Mouse (Mus musculus) limb, embryonic 15.5 days (tissue): ENCODE results near the gene Rpl26. TPM values are rescaled to one million over a fixed set of nuclear protein-coding genes. Genes with fewer than 3 reads are reported as not detected.

Source experiments
- ATAC-seq: fragments of 200-750 bp; cut with Nextera tagmentation; 2 replicates; pipeline ENCODE4 v1.8.0; 2017; ENCODE audit warnings: low read depth, moderate TSS enrichment; ENCODE audit not compliant: insufficient number of reproducible peaks, low FRiP score, low TSS enrichment
- H3K27ac ChIP-seq: fragments of 300-500 bp; sonication (generic); 2 replicates; pipeline ENCODE4 v1.5.1; 2015; ENCODE audit warnings: moderate library complexity, mild to moderate bottlenecking, inconsistent platforms
- H3K27me3 ChIP-seq: fragments of 300-500 bp; sonication (generic); 2 replicates; pipeline ENCODE4 v1.6.1; 2015; ENCODE audit warnings: inconsistent platforms
- H3K36me3 ChIP-seq: fragments of 300-500 bp; sonication (generic); 2 replicates; pipeline ENCODE4 v1.6.1; 2015; ENCODE audit warnings: inconsistent platforms
- H3K4me1 ChIP-seq: fragments of 300-500 bp; sonication (generic); 2 replicates; pipeline ENCODE4 v1.6.1; 2015; ENCODE audit warnings: inconsistent platforms
- H3K4me2 ChIP-seq: fragments of 300-500 bp; sonication (generic); 2 replicates; pipeline ENCODE4 v1.6.1; 2015; ENCODE audit warnings: mild to moderate bottlenecking, inconsistent platforms
- H3K4me3 ChIP-seq: fragments of 300-500 bp; sonication (generic); 2 replicates; pipeline ENCODE4 v1.5.1; 2015; ENCODE audit warnings: mild to moderate bottlenecking, inconsistent platforms
- H3K9ac ChIP-seq: fragments of 300-500 bp; sonication (generic); 2 replicates; pipeline ENCODE4 v1.6.1; 2015; ENCODE audit warnings: inconsistent platforms
- H3K9me3 ChIP-seq: fragments of 300-500 bp; sonication (generic); 2 replicates; pipeline ENCODE4 v1.6.1; 2016; ENCODE audit warnings: inconsistent platforms
- WGBS: fragments of 180-500 bp; shearing (Covaris S2); methylation state at CpG from one replicate; pipeline ENCODE4 v1.1.7; 2015; 5-methylcytosine and 5-hydroxymethylcytosine counted together
- polyA plus RNA-seq: library from polyadenylated mRNA; unstranded; fragments of >200 nt; fragmentation: Nextera tagmentation; extraction: Ambion mirVana; gene quantifications from 2 replicates; pipeline ENCODE4 v1.2.1, GENCODE M21; 2015

Rpl26 gene
- polyA plus RNA-seq, 1 experiment from 2014 or later: 986 TPM

DNA sequence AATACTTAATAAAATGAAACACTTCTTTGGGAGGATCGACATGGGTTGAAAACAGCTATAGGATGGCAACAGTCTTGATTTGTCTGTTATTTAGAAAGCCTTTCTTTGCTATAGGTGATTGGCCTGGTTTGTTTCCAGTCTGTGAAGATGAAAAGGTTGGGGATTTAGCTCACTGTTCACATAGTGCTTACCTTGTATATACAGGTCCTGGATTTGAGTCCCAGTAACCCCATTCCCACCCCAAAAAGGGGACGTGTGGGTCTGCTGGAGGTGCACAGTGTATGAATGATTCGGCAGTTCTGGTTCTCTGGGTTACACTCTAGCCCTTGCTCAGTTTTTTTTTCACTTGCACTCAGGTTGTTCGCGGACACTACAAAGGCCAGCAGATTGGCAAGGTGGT, 1.4 kb downstream of the Rpl26 start:
- peaks cover 20% of the 10 kb centered on the region for H3K4me1 ChIP-seq
- peak overlapping the region; percentile 80 for H3K4me3 ChIP-seq
- peaks cover 40% of the 10 kb centered on the region for H3K36me3 ChIP-seq
- peaks cover 5% of the 10 kb centered on the region; the same call in 1 of the 2 replicates for H3K27me3 ChIP-seq
- 83% methylated on average over 5 of the region's 5 CpGs for WGBS
- ATAC-seq: no peak
- H3K4me2 ChIP-seq: peak overlapping the region; percentile 49
- no peak overlapping the region for H3K27ac ChIP-seq
- peak overlapping the region; percentile 95; the same call in 1 of the 2 replicates for H3K9ac ChIP-seq
- H3K9me3 ChIP-seq: no peaks in the 10 kb centered on the region

DNA sequence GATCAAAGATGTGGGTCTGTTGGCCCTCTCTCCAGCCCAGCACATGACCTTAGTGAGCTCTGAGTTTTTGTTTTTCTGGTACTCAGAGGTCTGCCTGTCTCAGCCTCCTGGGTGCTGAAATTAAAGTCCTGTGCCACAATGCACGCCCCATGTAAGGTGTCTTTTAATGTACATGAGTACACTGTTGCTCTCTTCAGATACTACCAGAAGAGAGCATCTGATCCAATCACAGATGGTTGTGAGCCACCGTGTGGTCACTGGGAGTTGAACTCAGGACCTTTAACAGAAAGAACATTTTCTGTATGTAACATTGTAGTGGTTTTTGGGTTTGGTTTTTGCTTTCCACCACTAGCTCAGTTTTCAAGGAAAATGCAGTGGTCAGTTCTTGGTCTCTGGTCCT, 2.4 kb downstream of the Rpl26 start:
- Histone ChIP-seq H3K4me2 (no peak overlapping the region), H3K27me3 (peaks cover 5% of the 10 kb centered on the region; the same call in 1 of the 2 replicates), H3K36me3 (peaks cover 40% of the 10 kb centered on the region), H3K4me3 (no peak overlapping the region), H3K27ac (no peak overlapping the region), H3K9ac (no peak overlapping the region), H3K4me1 (peaks cover 22% of the 10 kb centered on the region), H3K9me3 (no peaks in the 10 kb centered on the region)
- no peak for ATAC-seq
- 86% methylated on average over 2 of the region's 2 CpGs for WGBS

DNA sequence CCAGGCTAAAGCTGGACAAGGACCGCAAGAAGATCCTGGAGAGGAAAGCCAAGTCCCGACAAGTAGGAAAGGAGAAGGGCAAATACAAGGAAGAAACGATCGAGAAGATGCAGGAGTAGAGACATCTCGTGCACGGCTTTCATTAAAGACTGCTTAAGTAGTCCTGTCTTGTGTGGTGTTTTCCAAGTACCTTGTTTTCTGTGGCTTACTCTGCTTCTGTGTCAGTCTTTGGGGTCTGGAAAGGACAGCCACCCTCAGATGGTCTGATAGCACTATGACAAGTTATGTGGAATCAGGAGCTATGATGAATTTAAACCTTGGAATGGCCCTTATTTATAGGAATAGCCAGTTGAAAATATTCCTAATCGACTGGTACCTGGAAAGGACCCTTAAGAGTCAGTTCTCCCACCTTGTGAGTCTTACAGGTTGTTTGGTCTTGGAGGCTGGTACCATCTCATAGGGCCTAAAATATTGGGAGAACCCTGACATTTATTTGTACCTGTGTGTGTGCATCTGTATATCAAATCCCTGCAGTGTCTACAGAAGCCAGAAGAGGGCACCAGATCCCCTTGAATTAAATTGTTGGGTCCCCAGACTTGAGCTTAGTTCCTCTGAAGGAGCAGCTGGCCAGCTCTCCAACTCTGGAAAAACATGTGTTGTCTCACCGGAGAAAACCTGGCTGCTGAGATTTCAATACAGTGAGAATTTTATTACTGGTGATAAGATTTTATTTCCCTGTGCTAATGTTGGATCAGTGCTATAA, 3.2 kb downstream of the Rpl26 start:
- 79% methylated on average over 8 of the region's 8 CpGs for WGBS
- H3K27ac ChIP-seq: no peak overlapping the region
- H3K27me3 ChIP-seq: peaks cover 3% of the 10 kb centered on the region; the same call in 1 of the 2 replicates
- H3K4me3 ChIP-seq: no peak overlapping the region
- no peak overlapping the region for H3K9ac ChIP-seq
- no peaks in the 10 kb centered on the region for H3K9me3 ChIP-seq
- H3K4me1 ChIP-seq: peaks cover 24% of the 10 kb centered on the region
- no peak overlapping the region for H3K4me2 ChIP-seq
- no peak for ATAC-seq
- H3K36me3 ChIP-seq: peaks cover 40% of the 10 kb centered on the region

GRCm38 (mm10) chr11:68905138-68905531, 3.8 kb downstream of the Rpl26 start:
- H3K27ac ChIP-seq: peak overlapping the region; percentile 52; the same call in 1 of the 2 replicates
- H3K36me3 ChIP-seq: peaks cover 40% of the 10 kb centered on the region
- ATAC-seq: no peak
- peaks cover under 1% of the 10 kb centered on the region; the same call in 1 of the 2 replicates for H3K27me3 ChIP-seq
- no peak overlapping the region for H3K4me2 ChIP-seq
- H3K4me1 ChIP-seq: peaks cover 24% of the 10 kb centered on the region
- no peak overlapping the region for H3K9ac ChIP-seq
- H3K9me3 ChIP-seq: no peaks in the 10 kb centered on the region
- H3K4me3 ChIP-seq: no peak overlapping the region
- 70% methylated on average over 3 of the region's 3 CpGs for WGBS

DNA sequence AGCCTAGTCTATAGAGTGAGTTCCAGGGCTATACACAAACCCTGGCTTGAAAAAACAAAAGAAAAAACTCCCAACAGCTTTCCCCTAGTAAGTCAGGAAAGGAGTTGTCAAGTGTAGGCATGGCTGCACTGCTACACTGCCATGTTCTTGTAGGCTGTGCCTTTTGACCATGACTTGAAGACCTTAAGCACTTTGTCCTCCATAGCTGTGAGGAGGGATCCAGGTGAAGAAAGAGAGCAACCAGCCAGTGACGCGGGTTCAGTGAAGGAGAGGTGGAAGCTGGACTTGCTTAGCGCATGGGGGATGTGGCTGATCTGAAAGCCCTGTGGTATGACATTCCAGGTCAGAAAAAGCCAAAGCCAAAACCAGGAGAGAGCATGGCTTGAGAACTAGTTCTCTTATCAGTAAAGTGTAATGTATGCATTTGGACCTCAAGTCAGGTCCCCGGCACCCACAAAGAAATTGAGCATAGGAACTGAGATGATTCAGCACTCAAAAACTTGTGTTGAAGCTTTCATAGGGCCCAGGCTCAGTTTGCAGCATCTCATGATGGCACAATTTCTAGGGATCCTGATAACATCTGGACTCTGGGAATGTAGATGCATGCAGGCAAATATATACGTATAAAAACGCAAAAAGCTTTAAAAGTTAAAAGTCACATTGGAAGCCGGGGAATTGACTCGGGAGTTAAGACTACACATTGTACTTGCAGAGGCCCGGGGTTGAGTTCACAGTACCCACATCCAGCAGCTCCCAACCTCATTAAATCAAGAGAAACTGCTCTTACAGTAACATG, 4.5 kb downstream of the Rpl26 start:
- no peak overlapping the region for H3K9ac ChIP-seq
- peaks cover 22% of the 10 kb centered on the region for H3K4me1 ChIP-seq
- peaks cover 40% of the 10 kb centered on the region for H3K36me3 ChIP-seq
- H3K27me3 ChIP-seq: no peaks in the 10 kb centered on the region
- peak overlapping the region; percentile 77 for H3K27ac ChIP-seq
- ATAC-seq: no peak
- H3K4me3 ChIP-seq: no peak overlapping the region
- WGBS: 84% methylated on average over 9 of the region's 9 CpGs
- no peak overlapping the region for H3K4me2 ChIP-seq
- no peaks in the 10 kb centered on the region for H3K9me3 ChIP-seq

DNA sequence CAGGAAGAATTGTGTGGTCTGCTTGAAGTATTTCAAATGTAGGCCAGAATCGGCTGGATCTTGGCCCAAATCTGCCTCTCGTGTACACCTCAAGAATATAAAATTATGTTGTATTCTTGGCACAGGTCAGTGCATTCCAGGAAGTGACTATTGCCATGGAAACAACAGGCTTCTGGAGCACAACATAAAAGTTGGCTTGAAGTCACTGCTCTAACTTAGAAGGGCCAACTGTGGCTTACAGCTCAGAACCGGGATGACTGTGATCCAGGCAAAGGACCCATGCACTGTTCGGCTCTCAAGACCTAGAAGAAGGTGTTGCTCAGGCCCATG, 5.0 kb downstream of the Rpl26 start:
- 0 out of 2 replicates have a peak, but pooled peaks have one; percentile 27 for ATAC-seq
- H3K27ac ChIP-seq: peak overlapping the region; percentile 77
- no peaks in the 10 kb centered on the region for H3K27me3 ChIP-seq
- H3K4me2 ChIP-seq: no peak overlapping the region
- peaks cover 21% of the 10 kb centered on the region; the same call in 1 of the 2 replicates for H3K4me1 ChIP-seq
- no peaks in the 10 kb centered on the region for H3K9me3 ChIP-seq
- peaks cover 40% of the 10 kb centered on the region for H3K36me3 ChIP-seq
- WGBS: 42% methylated on average over 4 of the region's 4 CpGs
- H3K4me3 ChIP-seq: no peak overlapping the region
- no peak overlapping the region for H3K9ac ChIP-seq

DNA sequence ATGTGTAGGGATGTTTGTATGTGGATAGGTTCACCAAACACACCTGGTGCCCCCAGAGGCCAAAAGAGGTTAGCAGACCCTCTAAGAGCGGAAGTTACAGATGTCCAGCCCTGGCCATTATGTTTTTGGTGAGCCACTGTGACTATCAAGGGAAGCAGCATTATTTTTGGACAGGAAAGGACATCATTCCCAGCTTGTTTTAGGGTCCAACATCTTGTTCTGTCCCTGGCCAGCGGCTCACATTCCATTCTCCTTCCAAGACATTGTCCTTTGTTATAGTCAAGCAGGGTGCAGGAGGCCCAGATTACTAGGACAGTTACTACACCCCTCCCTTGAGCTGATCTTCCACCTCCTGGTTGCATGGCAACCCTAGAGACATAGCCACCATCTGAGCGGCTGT, 5.9 kb downstream of the Rpl26 start:
- WGBS: 79% methylated on average over 3 of the region's 3 CpGs
- H3K4me2 ChIP-seq: no peak overlapping the region
- peaks cover 40% of the 10 kb centered on the region for H3K36me3 ChIP-seq
- H3K4me1 ChIP-seq: peaks cover 23% of the 10 kb centered on the region; the same call in 1 of the 2 replicates
- H3K27me3 ChIP-seq: no peaks in the 10 kb centered on the region
- no peaks in the 10 kb centered on the region for H3K9me3 ChIP-seq
- no peak overlapping the region for H3K9ac ChIP-seq
- no peak for ATAC-seq
- no peak overlapping the region for H3K4me3 ChIP-seq
- H3K27ac ChIP-seq: no peak overlapping the region

DNA sequence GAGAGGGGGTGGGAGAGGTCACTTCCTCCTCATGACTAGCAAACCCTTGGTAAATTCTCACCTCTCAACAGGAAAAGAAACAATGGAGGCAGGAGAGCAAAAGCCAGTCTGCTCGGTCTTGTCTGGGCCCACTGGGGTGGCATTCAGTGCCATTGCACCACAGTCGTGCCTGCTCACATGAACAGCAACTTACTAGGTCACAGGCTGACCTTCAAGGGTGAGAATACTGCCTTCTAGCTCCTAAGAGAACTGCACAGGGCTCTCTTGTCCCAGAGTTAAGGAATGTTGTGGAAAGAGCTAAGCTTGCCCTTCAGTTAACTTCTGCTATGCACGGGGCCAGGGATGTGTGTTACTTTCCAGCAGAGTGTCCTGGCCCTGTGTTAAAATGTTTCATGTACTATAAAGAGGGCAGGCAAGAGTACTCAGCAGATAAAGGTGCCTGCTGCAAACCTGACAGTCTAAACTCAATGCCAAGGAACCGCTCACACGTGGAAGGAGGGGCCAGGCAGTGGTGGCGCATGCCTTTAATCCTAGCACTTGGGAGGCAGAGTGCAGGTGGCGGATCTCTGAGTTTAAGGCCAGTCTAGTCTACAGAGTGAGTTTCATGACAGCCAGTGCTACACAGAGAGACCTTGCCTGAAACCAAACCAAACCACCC, 7.6 kb downstream of the Rpl26 start:
- no peaks in the 10 kb centered on the region for H3K27me3 ChIP-seq
- H3K4me3 ChIP-seq: no peak overlapping the region
- H3K4me2 ChIP-seq: no peak overlapping the region
- no peak for ATAC-seq
- peaks cover 18% of the 10 kb centered on the region; the same call in 1 of the 2 replicates for H3K4me1 ChIP-seq
- no peak overlapping the region for H3K9ac ChIP-seq
- WGBS: 50% methylated on average over 7 of the region's 7 CpGs
- H3K27ac ChIP-seq: peak overlapping the region; percentile 38
- H3K9me3 ChIP-seq: no peaks in the 10 kb centered on the region
- peaks cover 27% of the 10 kb centered on the region for H3K36me3 ChIP-seq

DNA sequence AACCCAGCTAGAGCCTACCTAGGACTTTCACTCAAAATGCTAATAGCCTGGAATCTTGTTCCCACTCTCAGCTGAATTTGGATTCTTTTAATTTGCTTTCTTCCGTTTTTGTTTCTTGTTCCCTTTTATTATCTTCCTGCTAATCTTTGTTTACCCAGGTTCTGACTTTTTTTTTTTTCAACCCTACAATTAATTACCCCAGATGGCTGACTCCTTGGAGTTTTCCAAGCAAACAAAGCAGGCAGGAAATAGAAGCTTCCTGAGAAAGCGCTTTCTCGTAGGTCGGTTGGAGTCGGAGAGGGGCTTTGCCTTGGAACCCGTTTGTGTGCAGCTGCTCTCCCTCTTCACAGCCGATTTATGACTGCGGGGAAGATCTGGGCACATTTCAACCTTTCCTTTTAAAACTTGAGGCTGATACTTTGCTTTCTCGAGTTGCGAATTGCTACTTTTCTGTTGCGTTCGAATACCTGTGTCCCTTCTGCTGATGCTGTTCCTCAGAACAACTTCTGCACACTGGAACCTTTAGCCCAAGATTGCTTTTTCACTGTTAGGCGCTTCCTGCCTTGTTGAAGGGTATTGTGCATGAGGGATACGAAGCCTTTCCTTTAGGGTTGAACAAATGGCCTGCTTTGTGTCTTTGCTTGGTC, 10.3 kb downstream of the Rpl26 start:
- no peak for ATAC-seq
- Histone ChIP-seq H3K9me3 (no peaks in the 10 kb centered on the region), H3K4me2 (no peak overlapping the region), H3K9ac (no peak overlapping the region), H3K36me3 (peaks cover under 1% of the 10 kb centered on the region; the same call in 1 of the 2 replicates), H3K27ac (peak overlapping the region; percentile 63), H3K27me3 (no peaks in the 10 kb centered on the region), H3K4me1 (peaks cover 11% of the 10 kb centered on the region; the same call in 1 of the 2 replicates), H3K4me3 (no peak overlapping the region)
- 29% methylated on average over 14 of the region's 14 CpGs for WGBS

- no peak overlapping the region for H3K9ac ChIP-seq
- H3K36me3 ChIP-seq: no peaks in the 10 kb centered on the region
- no peak overlapping the region for H3K4me3 ChIP-seq
- no peak overlapping the region for H3K4me2 ChIP-seq
- no peaks in the 10 kb centered on the region for H3K27me3 ChIP-seq
- WGBS: 88% methylated on average over 4 of the region's 4 CpGs
- no peaks in the 10 kb centered on the region for H3K9me3 ChIP-seq
- no peak for ATAC-seq
- no peak overlapping the region for H3K27ac ChIP-seq
- H3K4me1 ChIP-seq: 0 out of 2 replicates have a peak, but pooled peaks cover 4% of the 10 kb centered on the region
These were observed 13.2 kb downstream of the Rpl26 start for GRCm38 (mm10) chr11:68914566-68914965.

DNA sequence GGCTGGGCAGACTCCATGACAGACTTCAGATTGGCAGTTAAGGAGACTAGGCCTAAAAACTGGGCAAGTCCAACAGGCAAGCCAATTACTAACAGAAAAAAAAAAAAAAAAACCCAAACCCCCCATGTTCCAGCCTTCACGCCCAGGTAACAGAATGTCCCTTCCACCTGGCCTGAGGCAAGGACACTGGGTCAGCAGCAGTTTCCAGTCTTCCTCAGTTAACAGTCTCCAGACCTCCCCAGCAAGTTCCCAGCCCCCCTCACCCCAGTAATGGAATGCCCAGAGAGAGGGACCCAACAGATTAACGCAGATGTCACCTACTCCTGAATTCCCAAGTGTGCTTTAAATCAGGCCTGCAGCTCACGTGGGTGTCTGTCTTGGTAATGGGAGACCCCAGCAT, 21.8 kb downstream of the Rpl26 start:
- H3K4me1 ChIP-seq: peaks cover 3% of the 10 kb centered on the region; the same call in 1 of the 2 replicates
- H3K4me3 ChIP-seq: no peak overlapping the region
- H3K9ac ChIP-seq: no peak overlapping the region
- no peaks in the 10 kb centered on the region for H3K36me3 ChIP-seq
- no peak overlapping the region for H3K27ac ChIP-seq
- H3K9me3 ChIP-seq: no peaks in the 10 kb centered on the region
- no peak for ATAC-seq
- H3K4me2 ChIP-seq: no peak overlapping the region
- WGBS: 47% methylated on average over 3 of the region's 3 CpGs
- no peaks in the 10 kb centered on the region for H3K27me3 ChIP-seq
